Mouse (Mus musculus): ENCODE data around the gene Drd3. TPM values are rescaled to one million over a fixed set of nuclear protein-coding genes. Genes with fewer than 3 reads are reported as not detected.

The Drd3 gene
- polyA plus RNA-seq (2015; fragmentation: Nextera tagmentation; extraction: Ambion mirVana), result not detected in 2 replicates

DNA sequence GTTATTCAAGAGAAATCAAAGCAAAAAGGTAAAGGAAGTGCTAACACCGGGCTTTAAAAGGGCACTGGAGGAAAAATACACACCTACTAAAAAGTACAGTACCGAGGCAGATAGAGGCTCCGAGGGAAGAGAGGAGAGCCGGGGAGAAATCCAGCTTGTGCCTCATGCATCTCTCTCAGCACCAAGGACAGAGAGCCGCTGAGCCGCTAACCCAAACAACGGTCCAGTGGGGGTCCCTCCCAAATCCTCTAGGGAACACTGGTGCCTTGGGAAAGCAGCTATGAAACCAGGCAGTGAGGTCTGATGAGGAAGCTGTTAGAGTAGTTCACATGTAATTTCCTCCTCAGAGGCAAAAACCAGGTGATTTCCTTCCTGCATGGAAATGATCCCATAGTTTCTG is at the start of gene Drd3:
Gene Drd3 (plus strand): TSS at position 276 of the 400 bp plus-strand sequence.
- no peak for ATAC-seq (ENCODE audit: borderline replicate concordance, extremely low read depth, low FRiP score, low TSS enrichment)
- no peak within 1 kb of the TSS for H3K4me2 ChIP-seq
- WGBS, result 5% methylated on average over 7 of the region's 7 CpGs

DNA sequence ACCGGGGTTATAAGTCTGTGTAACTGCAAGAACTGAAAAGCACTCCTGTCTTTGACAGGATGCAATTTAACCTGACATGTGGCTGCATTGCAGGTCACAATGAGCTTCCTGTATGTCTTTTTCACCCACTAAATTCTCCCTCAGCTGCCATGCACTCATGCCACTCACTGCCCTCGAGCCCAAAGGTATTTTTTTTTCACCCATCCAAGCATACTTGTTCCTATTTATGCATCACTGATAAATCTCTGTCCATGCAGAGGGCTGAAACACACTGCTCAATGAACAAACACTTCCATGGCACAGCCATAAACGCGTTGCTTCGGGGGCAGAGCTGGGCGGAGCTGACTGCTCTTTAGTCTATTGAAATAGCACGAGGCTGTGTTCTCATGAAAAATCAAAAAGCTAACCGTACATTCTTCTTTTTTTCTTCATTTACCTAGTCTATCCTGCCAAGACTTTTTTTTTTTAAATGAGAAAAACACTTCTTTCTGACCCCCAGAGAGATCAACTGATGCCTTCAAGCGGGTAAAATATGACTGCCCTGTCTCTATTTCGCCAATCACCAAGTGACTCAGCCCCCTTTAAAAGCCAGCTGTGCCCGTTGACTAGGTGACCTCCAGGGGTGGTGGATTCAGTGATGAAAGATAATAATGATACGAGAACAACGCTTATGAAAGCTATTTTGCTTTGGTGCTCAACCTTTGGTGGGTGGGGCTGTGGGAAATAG is 45.3 kb upstream of the Drd3 start:
- Histone ChIP-seq H3K27me3 (no peaks in the 10 kb centered on the region), H3K4me3 (peak overlapping the region; percentile 8; the same call in 1 of the 2 replicates), H3K4me1 (0 out of 2 replicates have a peak, but pooled peaks cover 8% of the 10 kb centered on the region), H3K9ac (no peak overlapping the region), H3K9me3 (no peaks in the 10 kb centered on the region), H3K27ac (no peak overlapping the region), H3K36me3 (no peaks in the 10 kb centered on the region), H3K4me2 (peak overlapping the region; percentile 51)
- ATAC-seq (ENCODE audit: borderline replicate concordance, extremely low read depth, low FRiP score, low TSS enrichment), result no peak
- 46% methylated on average over 13 of the region's 13 CpGs for WGBS

More for the DNA sequence above, at the start of gene Drd3:
- Histone ChIP-seq H3K36me3 (no peaks in the 10 kb centered on the region), H3K27me3 (no peaks in the 10 kb centered on the region), H3K9me3 (no peaks in the 10 kb centered on the region), H3K27ac (no peak within 1 kb of the TSS), H3K4me1 (no peaks in the 10 kb centered on the region), H3K9ac (no peak within 1 kb of the TSS), H3K4me3 (no peak within 1 kb of the TSS)

DNA sequence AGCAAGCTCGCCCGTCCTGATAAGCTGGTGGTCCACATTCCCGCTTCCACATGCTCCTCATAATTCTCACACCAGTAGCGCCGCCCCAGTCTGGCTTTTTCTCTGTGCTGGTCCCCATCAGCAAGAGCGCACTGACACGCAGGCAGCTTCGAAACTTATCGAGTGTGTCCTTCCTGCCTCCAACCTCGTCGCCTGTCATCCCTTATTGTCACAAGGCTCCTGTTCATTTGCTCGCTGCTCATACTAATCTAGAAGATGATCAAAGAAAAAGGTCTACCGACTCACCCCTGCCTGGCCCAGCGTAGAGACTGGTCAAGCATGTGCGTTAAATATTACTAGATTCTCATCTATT is 44.8 kb upstream of the Drd3 start:
- H3K36me3 ChIP-seq, result no peaks in the 10 kb centered on the region
- no peaks in the 10 kb centered on the region for H3K27me3 ChIP-seq
- H3K4me1 ChIP-seq, result 0 out of 2 replicates have a peak, but pooled peaks cover 8% of the 10 kb centered on the region
- ATAC-seq (ENCODE audit: borderline replicate concordance, extremely low read depth, low FRiP score, low TSS enrichment), result no peak
- peak overlapping the region; percentile 8; the same call in 1 of the 2 replicates for H3K4me3 ChIP-seq
- H3K9me3 ChIP-seq, result no peaks in the 10 kb centered on the region
- H3K9ac ChIP-seq, result no peak overlapping the region
- H3K4me2 ChIP-seq, result peak overlapping the region; percentile 51
- H3K27ac ChIP-seq, result no peak overlapping the region
- WGBS, result 29% methylated on average over 15 of the region's 15 CpGs

DNA sequence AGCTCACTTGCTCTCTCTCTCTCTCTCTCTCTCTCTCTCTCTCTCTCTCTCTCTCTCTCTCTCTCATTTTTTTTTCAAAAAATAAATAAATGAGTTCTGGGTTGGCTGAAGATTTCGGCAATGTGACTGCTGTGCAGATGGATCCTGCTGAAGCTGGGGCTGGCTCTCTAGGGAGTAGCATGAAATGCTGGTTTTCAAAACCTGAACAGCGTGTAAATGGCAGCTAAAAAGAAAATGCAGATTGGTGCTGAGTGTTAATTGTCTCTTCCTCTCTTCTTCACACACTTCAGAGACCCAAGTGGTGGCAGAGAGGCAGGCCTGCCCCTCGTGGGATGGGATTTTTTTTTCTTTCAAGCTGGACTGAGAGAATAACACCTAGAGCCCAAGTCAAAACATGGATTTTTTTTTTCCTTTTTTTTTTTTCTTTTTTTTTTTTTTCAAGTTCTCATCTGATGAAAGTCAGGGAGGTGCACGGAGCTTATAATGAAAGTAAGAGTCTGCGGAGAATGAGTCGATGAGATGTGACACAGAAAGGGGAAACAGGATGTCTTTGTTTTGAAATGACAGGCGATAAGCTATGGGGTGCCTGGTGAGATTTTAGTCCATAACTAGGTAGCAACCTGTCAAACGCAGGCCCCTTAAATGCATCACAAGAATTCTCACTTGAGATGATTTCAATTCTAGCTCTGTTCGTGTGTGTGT is 44.2 kb upstream of the Drd3 start:
- ATAC-seq (ENCODE audit: borderline replicate concordance, extremely low read depth, low FRiP score, low TSS enrichment), result no peak
- Histone ChIP-seq H3K27ac (no peak overlapping the region), H3K4me2 (peak overlapping the region; percentile 51), H3K4me1 (0 out of 2 replicates have a peak, but pooled peaks cover 8% of the 10 kb centered on the region), H3K9me3 (no peaks in the 10 kb centered on the region), H3K9ac (no peak overlapping the region), H3K27me3 (no peaks in the 10 kb centered on the region), H3K36me3 (no peaks in the 10 kb centered on the region), H3K4me3 (peak overlapping the region; percentile 8; the same call in 1 of the 2 replicates)
- 23% methylated on average over 9 of the region's 9 CpGs for WGBS

DNA sequence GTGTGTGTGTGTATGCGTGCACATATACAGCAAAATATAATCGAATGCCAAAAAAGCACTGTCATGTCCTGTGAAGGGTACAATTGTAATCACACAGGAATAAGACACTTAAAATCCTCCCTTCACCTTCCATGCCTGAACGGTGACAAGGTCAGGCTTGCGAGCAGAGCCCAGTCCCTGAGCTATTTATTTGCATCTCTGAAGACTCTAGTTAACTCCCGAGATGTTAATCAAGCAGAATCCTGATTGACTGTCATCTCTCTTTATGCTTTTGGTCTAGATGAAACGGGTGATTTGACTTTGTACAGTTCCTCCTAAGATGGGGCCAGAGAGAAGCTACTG is 43.7 kb upstream of the Drd3 start:
- peak overlapping the region; percentile 51 for H3K4me2 ChIP-seq
- H3K27ac ChIP-seq, result no peak overlapping the region
- H3K9ac ChIP-seq, result no peak overlapping the region
- H3K36me3 ChIP-seq, result no peaks in the 10 kb centered on the region
- H3K4me3 ChIP-seq, result no peak overlapping the region
- H3K27me3 ChIP-seq, result no peaks in the 10 kb centered on the region
- H3K4me1 ChIP-seq, result 0 out of 2 replicates have a peak, but pooled peaks cover 8% of the 10 kb centered on the region
- no peak for ATAC-seq (ENCODE audit: borderline replicate concordance, extremely low read depth, low FRiP score, low TSS enrichment)
- WGBS, result 43% methylated on average over 6 of the region's 6 CpGs
- H3K9me3 ChIP-seq, result no peaks in the 10 kb centered on the region

DNA sequence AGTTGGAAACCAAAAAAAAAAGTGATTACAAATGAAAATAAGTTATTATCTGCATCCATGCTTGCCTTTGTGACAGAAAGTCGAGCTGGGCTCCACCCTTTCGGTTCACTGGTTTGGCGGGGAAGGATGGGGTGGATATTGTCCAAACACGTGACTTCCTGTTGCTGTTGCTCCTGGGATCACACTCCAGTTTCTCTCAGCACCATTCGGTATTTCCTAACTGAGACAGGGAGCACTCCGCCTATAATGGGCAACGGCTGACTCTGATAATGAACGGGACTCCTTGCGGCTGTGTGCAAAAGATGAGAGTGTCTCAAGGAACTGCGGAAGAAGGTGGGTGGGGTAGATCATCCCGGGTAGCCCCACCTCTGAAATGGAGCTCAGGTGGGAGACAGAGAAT is 43.2 kb upstream of the Drd3 start:
- no peaks in the 10 kb centered on the region for H3K36me3 ChIP-seq
- H3K9me3 ChIP-seq, result no peaks in the 10 kb centered on the region
- ATAC-seq (ENCODE audit: borderline replicate concordance, extremely low read depth, low FRiP score, low TSS enrichment), result no peak
- no peak overlapping the region for H3K27ac ChIP-seq
- H3K4me1 ChIP-seq, result 0 out of 2 replicates have a peak, but pooled peaks cover 8% of the 10 kb centered on the region
- H3K27me3 ChIP-seq, result no peaks in the 10 kb centered on the region
- peak overlapping the region; percentile 24; the same call in 1 of the 2 replicates for H3K4me2 ChIP-seq
- H3K9ac ChIP-seq, result no peak overlapping the region
- 59% methylated on average over 11 of the region's 11 CpGs for WGBS
- no peak overlapping the region for H3K4me3 ChIP-seq

DNA sequence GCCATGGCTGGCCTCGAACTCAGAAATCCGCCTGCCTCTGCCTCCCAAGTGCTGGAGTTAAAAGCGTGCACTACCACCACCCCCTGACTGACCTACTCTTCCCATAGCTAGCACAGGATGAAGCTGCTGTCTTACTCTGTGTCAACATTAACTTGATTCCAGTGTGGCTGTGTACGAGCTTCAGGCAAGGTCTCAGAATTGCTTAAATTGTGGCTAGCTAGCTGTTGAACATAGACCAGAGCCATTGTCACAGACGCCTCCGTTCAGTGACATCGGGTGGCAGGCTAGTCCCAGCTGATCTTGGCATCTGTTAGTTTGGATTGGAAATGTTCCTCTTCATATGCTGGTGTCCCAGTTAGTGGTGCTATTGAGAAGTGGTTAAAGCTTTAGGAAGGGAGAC is 42.5 kb upstream of the Drd3 start:
- no peaks in the 10 kb centered on the region for H3K9me3 ChIP-seq
- WGBS, result 91% methylated on average over 7 of the region's 7 CpGs
- no peaks in the 10 kb centered on the region for H3K36me3 ChIP-seq
- ATAC-seq (ENCODE audit: borderline replicate concordance, extremely low read depth, low FRiP score, low TSS enrichment), result no peak
- no peak overlapping the region for H3K9ac ChIP-seq
- no peak overlapping the region for H3K4me3 ChIP-seq
- H3K27me3 ChIP-seq, result no peaks in the 10 kb centered on the region
- no peak overlapping the region for H3K4me2 ChIP-seq
- 0 out of 2 replicates have a peak, but pooled peaks cover 8% of the 10 kb centered on the region for H3K4me1 ChIP-seq
- H3K27ac ChIP-seq, result no peak overlapping the region

DNA sequence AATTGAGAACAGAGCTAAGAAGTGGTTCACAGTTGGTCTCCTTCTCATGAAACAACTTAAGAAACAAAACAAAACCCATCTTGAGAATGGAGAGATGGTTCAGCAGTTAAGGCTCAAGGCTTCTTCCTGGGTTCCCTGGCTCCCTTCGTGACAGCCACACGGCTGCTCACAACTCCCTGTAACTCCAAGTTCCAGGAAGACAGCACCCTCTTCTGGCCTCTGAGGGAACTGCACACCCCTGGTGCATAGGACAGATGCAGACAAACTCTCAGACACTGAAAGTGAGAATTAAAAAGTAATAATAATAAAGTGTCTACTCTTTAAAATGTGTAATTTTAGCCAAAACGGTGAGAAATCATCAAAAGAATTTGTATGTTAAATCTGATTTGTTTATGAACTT is 29.4 kb upstream of the Drd3 start:
- Histone ChIP-seq H3K4me1 (no peaks in the 10 kb centered on the region), H3K4me2 (no peak overlapping the region), H3K9me3 (no peaks in the 10 kb centered on the region), H3K27ac (no peak overlapping the region), H3K9ac (no peak overlapping the region), H3K4me3 (no peak overlapping the region), H3K27me3 (no peaks in the 10 kb centered on the region), H3K36me3 (no peaks in the 10 kb centered on the region)
- no peak for ATAC-seq (ENCODE audit: borderline replicate concordance, extremely low read depth, low FRiP score, low TSS enrichment)
- WGBS, result 63% methylated on average over 3 of the region's 3 CpGs

DNA sequence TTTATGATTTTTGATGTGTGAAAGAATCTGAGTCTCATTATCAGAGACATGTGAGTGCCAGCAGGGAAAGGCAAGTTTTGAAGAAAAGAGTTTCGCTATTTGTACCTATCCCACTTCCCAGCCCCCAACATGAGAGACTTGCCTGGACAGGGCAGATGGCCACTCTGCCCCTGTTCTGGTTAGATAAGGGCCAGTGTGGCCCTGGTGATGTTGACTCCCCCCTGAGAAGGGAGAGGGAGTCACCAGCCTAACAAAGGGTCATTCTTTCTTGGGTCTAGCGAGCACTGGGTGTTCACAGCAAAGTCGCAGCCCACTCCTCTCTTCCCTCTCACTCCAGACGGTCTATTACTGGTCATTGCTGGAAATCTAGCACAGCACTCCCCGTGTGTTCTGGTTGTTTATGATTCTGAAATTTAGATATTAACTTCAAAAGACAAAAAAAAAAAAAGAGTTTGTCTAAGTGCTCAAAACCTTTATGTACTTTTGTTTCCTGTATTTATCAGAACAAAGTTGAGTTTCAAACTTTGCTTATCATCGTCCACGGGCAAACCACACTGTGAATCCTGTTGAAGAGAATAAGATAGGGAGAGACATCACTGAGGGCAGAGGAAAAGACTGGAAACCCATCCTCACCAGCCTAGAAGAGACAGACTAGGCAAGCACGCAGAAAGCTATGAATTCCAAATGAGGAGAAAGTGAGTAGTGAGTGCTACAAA is 24.2 kb upstream of the Drd3 start:
- H3K4me1 ChIP-seq, result no peaks in the 10 kb centered on the region
- ATAC-seq (ENCODE audit: borderline replicate concordance, extremely low read depth, low FRiP score, low TSS enrichment), result no peak
- no peak overlapping the region for H3K4me3 ChIP-seq
- H3K27me3 ChIP-seq, result no peaks in the 10 kb centered on the region
- H3K36me3 ChIP-seq, result no peaks in the 10 kb centered on the region
- no peak overlapping the region for H3K4me2 ChIP-seq
- H3K9me3 ChIP-seq, result no peaks in the 10 kb centered on the region
- WGBS, result 61% methylated on average over 8 of the region's 8 CpGs
- H3K27ac ChIP-seq, result no peak overlapping the region
- H3K9ac ChIP-seq, result no peak overlapping the region

DNA sequence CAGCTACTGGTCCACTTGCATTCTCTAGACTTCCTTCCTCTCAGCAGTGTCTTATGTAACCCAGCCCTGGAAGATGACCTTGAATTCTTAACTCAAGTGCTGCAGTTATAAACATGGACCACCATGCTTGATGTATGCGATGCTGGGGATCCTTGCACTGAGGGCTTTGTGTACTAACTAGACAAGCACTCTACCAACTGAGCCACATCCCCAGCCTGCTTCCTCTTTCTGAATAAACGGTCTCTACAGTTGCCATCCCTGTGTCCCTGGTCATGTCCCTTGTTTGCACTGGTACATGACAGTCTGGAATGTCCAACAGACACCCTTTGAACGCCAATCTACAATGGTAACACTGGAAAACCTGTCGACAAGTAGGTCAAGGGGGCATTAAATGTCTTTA is 23.5 kb upstream of the Drd3 start:
- Histone ChIP-seq H3K9ac (no peak overlapping the region), H3K4me2 (no peak overlapping the region), H3K27ac (no peak overlapping the region), H3K9me3 (no peaks in the 10 kb centered on the region), H3K4me1 (no peaks in the 10 kb centered on the region), H3K27me3 (no peaks in the 10 kb centered on the region), H3K4me3 (no peak overlapping the region), H3K36me3 (no peaks in the 10 kb centered on the region)
- ATAC-seq (ENCODE audit: borderline replicate concordance, extremely low read depth, low FRiP score, low TSS enrichment), result no peak
- WGBS, result 65% methylated on average over 4 of the region's 4 CpGs

DNA sequence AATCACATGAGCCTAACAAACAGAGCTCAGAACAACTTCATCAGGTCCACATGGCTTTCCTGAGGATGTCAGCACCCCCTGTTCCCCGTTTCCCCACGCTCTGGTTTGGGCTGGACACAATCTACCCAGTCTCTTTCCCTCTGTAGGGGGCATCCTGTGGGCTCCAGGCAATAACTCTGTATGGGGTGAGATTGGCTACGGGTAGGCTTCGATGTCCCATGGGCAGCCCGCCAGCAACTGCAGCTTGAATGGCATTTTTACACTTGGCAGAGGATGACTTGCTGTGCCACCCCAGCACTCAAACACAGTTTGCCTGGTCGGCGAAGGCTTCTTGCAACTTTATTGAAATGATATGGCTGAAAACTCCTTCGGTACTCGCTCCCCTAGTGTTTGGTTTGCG is 21.3 kb upstream of the Drd3 start:
- Histone ChIP-seq H3K9ac (no peak overlapping the region), H3K27me3 (no peaks in the 10 kb centered on the region), H3K9me3 (no peaks in the 10 kb centered on the region), H3K36me3 (no peaks in the 10 kb centered on the region), H3K4me2 (no peak overlapping the region), H3K4me3 (no peak overlapping the region), H3K27ac (no peak overlapping the region), H3K4me1 (no peaks in the 10 kb centered on the region)
- no peak for ATAC-seq (ENCODE audit: borderline replicate concordance, extremely low read depth, low FRiP score, low TSS enrichment)
- WGBS, result 86% methylated on average over 10 of the region's 10 CpGs

DNA sequence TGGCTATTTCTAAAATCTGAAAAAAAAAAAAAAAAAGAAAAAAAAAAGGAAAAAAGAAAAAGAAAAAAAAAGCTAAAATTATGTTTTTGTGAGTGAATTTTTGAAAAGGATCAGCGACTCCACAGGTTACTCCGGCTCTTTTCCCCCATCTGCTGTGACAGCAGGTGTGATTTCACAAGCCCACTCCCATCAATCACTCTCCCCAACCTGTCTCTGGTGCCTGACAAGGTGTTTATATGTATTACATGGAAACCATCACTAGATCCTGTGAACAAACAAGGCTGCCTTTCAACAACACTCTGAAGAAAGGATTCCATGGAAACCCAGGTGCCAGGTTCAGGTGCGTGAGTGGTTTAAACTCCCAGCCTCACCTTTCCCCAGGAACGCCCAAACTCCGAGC is 20.9 kb upstream of the Drd3 start:
- Histone ChIP-seq H3K27ac (no peak overlapping the region), H3K36me3 (no peaks in the 10 kb centered on the region), H3K4me3 (no peak overlapping the region), H3K9me3 (no peaks in the 10 kb centered on the region), H3K9ac (no peak overlapping the region), H3K4me1 (no peaks in the 10 kb centered on the region), H3K4me2 (no peak overlapping the region), H3K27me3 (no peaks in the 10 kb centered on the region)
- 77% methylated on average over 5 of the region's 5 CpGs for WGBS
- no peak for ATAC-seq (ENCODE audit: borderline replicate concordance, extremely low read depth, low FRiP score, low TSS enrichment)
